Mouse (Mus musculus): ENCODE results near the gene Filip1l.

Filip1l gene

GRCm38 (mm10) chr16:57352751-57353150, at the start of gene Filip1l:
Gene Filip1l, plus strand, starts transcription at chr16:57353093.
- no peak for DNase-seq (ENCODE audit: low spot score)

- DNase-seq (ENCODE audit: low spot score): no peak
Observed at GRCm38 (mm10) chr16:57303716-57304115, 49.2 kb upstream of the Filip1l start.

DNA sequence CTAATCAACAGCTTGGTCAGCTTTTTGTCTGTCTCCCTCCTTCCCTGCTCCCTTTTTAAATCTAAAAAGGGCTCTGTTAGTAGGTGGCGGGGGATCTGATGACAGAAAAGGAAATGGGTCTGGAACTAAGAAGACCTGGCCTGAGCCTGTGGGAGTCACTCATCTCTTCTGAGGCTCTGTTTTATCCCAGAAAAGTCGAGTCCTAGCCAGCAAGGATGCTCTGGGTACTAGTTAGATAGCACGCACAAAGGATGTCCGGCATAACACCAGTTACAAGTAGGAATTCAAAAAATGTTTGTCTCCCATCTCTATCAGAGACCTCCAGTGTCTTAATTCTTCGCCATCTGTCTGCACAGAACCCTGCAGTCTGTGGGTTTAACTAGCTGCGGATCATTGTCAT, 47.4 kb upstream of the Filip1l start:
- DNase-seq (ENCODE audit: low spot score): no peak

- DNase-seq (ENCODE audit: low spot score): no peak
Observed at GRCm38 (mm10) chr16:57312130-57312529, 40.8 kb upstream of the Filip1l start.

DNA sequence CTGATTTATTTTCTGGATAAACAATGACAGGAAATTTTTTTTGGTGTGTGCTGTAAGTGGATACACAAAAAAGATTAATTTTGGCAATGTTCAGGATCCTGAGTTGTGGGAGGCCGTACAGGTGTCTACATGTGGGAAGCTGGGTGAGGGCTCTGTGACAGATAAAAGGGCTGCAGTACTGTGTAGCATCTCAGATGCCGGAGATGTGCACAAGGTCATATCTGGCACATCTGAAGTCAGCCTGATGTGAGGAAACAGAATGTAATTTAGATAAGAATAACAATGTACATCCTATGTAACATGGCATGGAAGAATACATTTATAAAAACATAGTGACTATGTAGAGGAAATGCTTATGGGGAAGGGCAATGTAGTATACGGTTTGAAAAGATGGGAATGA, 39.4 kb upstream of the Filip1l start:
- no peak for DNase-seq (ENCODE audit: low spot score)

- no peak for DNase-seq (ENCODE audit: low spot score)
Observed at GRCm38 (mm10) chr16:57314236-57314635, 38.7 kb upstream of the Filip1l start.

DNA sequence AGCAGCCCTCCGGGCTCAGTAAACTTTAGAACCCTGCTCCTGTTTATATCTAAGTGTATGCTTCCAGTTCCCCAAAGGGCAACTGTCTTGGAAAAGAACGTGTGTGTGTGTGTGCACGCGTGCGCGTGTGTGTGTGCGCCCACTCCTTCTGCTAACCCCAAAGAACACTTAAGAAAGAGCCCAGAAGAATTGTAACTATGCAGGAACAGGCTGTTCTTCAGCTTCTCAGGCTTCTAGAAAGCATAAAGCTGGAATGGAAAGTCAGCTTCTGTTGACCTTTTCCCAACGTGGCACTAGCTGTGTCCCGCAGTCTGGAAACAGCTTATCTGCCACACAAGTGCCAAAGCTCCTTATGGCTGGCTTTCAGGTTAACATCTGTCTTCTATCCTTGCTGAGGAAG, 37.9 kb upstream of the Filip1l start:
- DNase-seq (ENCODE audit: low spot score): no peak

- DNase-seq (ENCODE audit: low spot score): no peak
Observed at GRCm38 (mm10) chr16:57317127-57317526, 35.8 kb upstream of the Filip1l start.

- DNase-seq (ENCODE audit: low spot score): no peak
Observed at GRCm38 (mm10) chr16:57317882-57318636, 34.8 kb upstream of the Filip1l start.

GRCm38 (mm10) chr16:57318637-57319125, 34.2 kb upstream of the Filip1l start:
- DNase-seq (ENCODE audit: low spot score): no peak

DNA sequence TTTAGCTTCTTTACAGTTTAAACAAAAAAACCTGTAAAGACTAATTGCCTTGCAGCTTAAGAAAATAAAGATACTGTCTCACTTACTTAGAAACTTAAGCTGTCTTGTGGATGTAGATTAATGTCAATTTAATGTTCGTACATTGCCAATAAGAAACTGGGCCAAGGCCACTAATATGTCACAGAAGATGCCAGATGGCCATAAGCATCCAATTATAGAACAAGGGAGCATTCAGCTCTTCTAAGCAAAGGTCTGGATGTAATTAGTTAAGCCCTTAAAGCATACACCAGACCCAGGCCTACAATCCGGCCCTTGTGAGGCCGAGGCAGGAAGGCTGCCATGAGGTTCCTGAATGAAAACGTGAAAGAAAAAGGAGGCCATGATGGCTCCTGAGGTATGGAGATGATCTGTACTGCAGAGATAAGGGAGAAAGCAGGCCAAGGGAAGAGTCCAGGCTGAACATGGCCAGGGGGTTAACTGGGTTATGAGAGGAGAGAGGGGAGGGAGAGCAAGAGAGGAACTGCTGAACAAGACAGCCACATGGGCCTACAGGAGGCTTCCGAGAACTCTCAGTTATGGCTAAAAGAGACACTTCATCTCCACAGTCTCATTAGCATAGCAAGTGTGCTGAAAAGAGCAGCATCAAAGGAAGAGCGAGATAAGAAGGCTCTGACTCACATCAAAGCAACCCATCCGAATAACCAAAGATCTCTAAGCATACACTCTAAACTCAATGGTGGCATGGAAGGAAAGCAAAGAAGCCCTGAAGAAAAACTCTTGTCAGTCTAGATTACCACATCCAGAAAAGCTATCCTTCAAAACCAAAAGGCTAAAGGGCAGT, 33.4 kb upstream of the Filip1l start:
- no peak for DNase-seq (ENCODE audit: low spot score)

DNA sequence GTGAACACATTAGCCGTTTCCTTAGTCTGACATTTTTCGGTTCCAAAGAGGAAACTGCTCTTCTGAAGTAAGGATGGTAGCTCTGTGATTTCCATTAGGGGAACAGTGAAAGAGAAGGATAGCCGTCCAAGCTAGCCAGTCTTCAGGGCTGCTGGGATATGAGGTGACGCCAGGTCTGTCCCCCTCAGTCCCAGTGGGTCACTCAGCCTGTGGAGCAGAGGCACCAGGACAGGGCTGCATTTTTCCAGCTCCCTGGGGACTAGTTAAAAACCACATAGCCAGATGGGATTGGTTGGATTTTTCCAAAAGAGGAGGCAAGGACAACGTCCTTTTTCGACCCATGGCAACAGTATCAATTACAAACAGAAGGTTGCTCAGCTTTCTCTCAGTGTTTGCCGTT, 25.9 kb upstream of the Filip1l start:
- DNase-seq (ENCODE audit: low spot score): no peak

GRCm38 (mm10) chr16:57329028-57329427, 23.9 kb upstream of the Filip1l start:
- DNase-seq (ENCODE audit: low spot score): no peak

- no peak for DNase-seq (ENCODE audit: low spot score)
Observed at GRCm38 (mm10) chr16:57330111-57330510, 22.8 kb upstream of the Filip1l start.

- DNase-seq (ENCODE audit: low spot score): no peak
Observed at GRCm38 (mm10) chr16:57332301-57332700, 20.6 kb upstream of the Filip1l start.

DNA sequence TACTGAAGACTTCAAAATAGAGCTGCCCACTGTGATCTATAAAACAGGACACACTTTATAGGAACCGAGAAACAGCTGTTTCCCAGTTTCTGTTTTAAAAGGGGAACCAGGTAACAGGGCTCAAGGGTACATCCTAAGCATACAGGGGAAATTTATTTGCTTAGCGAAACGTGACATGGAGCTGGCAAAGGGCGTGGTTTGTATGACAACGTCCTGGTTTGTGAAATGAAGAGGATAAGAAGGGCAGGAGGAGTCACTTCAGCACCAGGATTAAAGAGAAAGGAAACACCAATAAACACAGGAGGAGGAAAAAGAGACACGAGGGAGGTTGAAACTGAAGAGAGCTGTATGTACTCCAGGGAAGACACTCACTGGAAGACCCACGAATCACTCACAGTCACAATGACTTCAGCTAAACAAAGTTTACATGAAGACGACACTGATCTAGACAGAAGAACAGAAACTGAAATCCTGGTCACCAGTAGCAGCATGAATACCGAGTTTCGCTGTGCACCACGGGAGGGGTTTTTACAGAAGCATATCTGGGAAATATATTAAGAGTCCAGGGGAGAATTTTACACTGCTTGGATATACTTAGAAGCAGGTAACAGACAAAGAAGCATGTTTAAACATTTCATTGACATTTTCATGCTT, 16.0 kb upstream of the Filip1l start:
- DNase-seq (ENCODE audit: low spot score): no peak

DNA sequence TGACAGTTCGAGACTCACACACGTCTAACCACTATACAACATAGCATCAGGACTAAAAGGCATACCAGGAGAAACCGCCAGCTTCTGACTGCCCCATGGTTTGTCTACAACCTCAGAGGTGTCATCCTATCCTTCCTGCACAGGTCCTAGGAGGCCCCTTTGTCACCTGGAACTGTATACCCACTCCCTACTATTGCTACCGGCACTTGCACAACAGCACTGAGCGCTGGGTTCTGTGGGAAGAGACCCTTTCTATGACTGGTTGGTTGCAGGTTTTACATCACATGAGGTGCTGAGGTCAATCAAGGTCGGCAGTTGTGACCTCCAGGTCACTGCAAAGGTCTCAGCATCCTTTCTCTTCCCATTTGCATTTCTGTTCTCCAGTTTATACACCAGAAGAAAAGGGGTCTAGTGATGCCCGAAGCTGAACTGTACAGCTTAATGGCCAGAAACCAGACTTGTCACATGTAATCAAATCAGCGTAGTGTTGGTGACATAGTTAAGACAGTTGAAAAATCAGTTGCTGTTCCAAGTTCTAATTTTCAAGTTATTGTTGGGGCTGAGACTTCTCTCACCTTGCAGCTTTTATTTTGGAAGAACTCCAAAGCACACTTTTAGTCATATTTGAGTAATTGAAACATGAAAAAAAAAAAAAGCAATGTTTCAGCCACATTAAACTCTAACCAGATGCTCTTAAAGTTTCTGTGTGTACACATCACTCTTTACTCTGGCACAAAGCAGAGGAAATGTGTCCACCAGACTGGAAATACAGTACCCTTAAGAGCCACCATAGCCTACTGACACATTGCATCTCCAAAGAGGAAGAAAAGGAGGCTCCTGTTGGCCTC, 12.9 kb upstream of the Filip1l start:
- DNase-seq (ENCODE audit: low spot score): no peak

DNA sequence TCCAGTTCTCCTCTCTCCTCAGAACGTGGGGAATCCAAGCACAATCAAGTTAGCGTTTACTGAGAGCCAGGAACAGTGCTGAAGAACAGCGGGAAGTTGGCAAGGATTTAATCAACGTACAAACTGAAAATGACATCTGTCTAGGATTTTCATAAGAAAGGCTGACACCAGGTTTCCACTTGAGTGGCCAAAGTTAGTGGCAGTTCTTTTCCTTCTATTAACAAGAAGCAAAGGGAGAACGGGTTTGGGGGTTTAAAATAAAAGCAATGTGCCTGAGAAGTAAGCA, 12.3 kb upstream of the Filip1l start:
- no peak for DNase-seq (ENCODE audit: low spot score)

DNA sequence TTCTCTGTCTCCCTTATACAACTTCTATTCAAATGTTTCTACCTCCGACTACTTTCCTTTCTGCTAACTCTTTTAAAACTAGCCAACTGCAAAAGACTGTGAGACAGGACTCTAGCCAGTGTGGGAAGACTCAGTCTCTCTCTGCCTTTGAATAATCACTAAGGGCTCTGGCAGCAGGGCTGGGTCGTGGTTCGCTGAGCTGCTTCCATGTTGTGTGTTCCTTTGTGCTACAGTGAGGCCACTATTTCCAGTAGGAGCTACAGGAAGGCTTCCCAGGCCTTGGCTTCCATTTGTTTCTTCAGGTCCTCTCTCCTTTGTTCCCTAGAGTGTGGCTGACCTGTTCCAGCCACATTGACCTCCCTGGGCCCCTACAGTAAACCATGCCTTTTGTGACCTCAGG, 6.6 kb upstream of the Filip1l start:
- no peak for DNase-seq (ENCODE audit: low spot score)

GRCm38 (mm10) chr16:57349039-57349438, 3.9 kb upstream of the Filip1l start:
- DNase-seq (ENCODE audit: low spot score): no peak

- DNase-seq (ENCODE audit: low spot score): no peak
Observed at GRCm38 (mm10) chr16:57349689-57350088, 3.2 kb upstream of the Filip1l start.

DNA sequence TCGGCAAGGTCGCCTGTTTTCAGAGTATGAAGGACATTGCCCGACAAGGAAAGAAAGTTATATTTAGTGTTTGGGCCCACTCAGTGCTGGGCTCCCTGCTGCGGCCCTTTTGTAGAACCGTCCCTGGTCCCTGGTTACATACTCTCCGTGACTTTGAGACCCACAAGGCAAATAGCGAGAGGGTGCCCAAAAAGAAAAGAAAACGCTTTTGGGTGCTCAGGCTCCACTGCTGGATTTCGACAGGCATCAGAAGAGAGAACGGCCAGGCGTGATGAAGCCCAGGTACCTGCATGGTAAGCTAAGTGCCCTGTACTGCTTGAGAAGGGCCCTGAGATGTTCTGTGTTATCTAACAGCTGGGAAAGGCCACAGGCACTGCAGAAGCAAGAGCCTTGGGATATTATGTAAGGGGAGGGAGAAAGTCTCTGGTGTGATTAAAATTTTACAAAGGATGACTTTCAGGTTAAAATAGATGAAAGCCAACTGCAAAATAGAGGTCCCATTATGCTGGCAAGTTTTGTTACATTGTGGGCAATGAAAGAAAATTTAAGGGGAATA, 351 bp downstream of the Filip1l start:
- no peak for DNase-seq (ENCODE audit: low spot score)

Data from layer of hippocampus, adult 9-10 months (tissue).